Mouse (Mus musculus) 416B (cell line): ENCODE measurements around the gene Rps6ka6.
A peak's percentile ranks its signal among the peaks of the same experiment; 100 is the strongest.

Source experiments
- DNase-seq: peaks from one replicate; pipeline ENCODE4 v3.0.0; 2011; ENCODE audit warnings: low read depth

The Rps6ka6 gene

DNA sequence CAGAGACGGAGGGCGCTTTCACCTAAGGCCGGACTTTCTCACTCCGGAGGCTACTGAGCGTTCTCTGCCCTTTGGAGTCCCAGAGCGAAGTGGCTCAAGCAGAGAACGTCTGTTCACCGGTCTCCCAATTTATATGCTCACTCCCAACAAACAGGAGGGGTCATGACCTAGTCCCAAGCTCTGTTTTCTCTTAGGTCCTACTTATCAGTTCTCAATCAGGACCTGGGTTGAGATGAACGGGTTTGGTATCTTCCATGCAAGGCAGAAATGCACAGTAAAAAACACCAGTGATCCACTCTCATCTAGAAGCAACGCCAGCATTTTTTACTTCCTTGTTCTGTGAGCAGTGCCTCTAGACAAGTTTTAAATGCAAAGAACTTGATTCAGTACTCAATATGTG lies at the start of gene Rps6ka6:
TSS of gene Rps6ka6 (minus strand) at position 101 of the 400 bp plus-strand sequence.
- DNase-seq = no peak

DNA sequence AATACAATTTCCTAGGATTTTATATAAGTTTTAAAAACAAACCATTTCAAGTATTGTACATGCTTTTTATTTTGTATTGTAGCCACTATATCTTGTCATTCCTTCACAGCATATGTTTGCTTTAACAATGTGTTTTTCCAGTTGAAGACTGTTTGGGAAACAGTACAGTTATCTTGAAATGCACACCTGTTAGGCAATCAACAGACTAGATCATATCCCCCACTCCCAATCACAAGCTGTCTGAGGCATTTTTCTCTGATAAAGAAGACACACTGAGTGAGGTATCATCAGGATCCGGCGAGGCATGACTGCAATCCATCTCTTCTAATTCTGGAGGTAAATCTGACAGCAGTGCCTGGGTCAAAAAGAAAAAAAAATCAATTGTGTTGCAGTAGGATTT lies 39.3 kb upstream of the Rps6ka6 start:
- DNase-seq = no peak

DNA sequence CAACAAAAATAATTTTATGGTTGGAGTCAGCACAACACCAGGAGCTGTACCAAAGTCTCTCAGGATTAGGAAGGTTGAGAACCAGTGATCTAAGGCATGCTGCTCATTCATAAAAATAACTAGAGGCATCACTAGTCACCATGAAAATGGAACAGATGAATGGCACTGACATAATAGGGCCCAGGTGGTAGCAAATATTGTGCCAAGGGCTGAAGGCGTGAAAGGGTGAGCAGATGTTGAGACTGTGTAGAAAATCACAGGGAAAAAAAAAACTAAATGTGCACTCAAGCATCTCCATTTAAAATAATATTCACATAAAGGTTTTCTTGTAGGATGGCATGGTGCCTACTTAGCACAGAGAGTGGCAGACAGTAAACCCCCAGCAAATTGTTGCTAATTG lies 19.6 kb downstream of the Rps6ka6 start:
- no peak for DNase-seq

DNA sequence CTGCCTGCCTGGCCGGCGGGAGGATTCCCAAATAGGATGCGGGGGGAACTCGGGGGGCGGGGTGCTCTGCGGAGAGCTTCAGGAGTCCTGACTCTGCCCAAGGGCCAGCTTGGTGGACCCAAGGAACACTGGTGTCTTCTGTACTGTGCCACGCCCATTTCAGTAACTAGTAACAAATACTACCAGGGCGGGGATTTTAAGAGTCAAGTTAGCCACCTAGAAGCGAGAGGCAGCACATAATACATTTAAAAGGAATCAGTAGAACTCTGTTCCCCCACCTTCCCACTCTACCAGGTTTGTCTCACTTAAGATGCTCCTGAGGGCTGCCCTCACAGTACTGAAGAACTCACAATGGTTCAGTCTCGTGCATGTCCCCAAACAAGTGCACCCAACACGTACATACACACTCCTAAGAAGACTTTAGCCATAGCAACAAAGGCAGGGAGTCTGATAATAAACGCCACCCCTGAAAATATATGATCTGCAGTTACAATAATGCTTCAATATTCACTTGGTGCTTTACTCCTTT lies 74.1 kb downstream of the Rps6ka6 start:
- DNase-seq = no peak

DNA sequence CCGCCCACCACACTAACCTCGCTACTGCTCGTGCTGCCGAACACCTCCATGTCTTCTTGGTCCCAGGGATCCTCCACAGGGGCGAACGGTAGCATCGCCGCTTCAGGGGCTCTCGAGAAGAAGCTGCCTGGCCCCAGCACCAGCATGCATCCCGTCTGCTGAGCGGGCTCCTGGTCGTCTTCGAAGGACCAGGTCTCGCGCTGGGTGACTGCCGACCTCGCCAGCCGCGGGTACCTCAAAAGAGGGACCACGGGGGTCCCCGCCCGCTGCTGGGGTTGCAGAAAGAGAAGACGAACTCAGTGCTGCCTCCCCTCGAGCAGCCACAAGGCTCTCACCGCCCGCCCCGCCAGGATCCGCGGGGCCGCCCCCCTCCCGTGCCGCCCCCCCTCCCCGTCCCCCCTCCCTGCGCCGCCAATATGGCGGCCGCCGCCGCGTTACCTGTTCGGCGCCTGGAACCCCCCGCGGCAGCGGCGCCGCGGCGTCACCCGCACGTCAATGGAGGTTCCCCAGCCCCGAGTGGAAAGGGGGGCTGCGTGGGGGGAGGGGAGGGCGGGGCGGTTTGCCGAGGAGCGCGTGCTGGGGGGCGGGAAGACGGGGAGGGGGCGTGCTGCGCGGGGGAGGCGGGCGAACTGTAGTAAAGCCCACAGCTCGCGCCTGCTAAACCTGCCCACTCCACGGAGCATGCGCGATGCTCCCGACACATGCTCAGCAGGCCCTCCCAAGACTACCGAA lies 74.8 kb downstream of the Rps6ka6 start:
- no peak for DNase-seq

DNA sequence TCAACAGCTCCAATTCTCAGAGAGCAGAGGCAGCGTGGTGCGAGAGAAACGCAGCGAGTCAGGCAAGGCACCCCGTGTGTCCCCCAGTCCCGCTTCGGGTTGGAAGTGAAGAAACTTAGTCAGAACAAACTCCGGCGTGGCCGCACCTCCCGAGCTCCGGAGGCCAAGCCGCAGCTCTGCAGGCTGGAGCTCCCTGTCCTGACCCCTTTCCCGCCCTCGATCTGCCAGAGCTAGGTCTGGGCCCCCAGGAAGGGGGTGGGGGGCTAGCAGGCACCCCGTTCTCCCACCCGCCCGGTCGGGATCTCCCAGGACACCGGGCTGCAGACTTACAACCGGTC lies 75.3 kb downstream of the Rps6ka6 start:
- no peak for DNase-seq

DNA sequence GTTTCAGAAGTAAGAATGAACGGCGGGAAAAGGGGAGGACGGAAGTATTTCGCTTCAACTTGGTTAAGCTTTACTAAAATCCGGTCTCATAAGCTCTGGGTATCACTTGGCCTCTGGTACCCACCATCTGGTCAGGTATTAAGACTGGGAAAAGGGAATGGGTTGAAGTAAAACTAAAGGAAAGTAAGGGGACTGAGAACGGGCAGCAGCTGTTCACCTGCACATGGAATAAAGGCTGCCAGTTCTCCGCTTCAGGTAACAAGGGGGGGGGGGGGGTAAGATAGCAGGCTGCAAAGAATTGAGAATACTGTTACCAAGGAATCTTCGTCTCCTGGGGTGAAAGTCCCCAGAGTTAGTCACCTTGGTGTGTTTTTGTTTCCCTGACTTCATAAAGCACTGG lies 75.7 kb downstream of the Rps6ka6 start:
- no peak for DNase-seq

DNA sequence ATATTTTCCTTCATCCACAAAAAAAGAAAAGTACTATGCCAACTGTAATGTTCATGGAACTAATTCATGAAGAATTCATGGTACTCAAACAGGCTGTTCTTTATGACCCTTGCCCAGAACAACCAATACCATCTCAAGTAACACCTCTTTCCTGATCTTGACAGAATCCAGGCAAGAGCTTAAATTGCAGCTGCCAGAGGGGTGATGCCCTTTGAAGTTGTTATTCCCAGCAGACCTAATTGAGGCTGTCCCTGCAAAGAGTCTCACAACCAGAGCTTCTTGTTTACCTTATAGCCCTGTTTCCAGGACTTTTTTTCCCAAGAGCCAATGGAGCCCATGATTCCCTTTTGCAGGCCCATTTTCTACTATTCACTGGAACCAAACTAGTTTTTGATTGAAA lies 77.6 kb downstream of the Rps6ka6 start:
- DNase-seq = no peak

DNA sequence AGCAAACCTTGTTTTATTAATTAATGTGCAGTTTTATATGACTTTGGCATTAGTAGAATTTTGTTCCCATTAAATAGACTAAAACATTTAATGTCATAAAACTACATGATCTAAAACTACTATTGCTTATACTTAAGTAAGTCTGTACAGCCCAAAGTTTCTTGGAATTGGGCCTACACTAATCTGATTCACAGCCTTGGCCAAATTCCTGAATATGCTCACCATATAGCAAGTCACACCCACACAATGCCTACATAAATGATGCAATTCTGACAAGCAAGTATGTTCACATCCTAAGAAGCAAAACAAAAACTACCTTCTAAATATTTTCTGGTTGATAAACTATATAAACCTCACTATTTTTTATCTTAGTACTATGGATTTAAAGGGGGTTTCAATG lies 101.2 kb downstream of the Rps6ka6 start:
- no peak for DNase-seq

DNA sequence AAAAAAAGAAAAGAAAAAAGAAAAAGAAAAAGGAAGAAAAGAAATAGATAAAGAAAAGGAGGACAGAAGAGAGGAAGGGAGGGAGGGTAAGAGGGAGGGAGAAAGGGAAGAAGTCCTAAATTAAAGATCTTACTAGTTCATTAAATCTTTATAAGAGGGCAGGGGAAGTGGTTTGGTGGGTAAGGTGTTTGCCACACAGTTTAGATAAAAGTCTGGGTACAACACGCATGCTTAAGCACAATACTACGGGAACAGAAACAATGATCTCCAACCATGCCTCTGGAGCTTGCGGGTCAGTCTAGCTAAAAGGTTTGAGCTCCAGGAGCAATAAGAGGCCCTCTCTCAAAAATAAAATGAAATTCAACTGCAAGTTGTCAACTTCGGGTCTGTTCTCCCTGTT lies 123.0 kb downstream of the Rps6ka6 start:
- no peak for DNase-seq

DNA sequence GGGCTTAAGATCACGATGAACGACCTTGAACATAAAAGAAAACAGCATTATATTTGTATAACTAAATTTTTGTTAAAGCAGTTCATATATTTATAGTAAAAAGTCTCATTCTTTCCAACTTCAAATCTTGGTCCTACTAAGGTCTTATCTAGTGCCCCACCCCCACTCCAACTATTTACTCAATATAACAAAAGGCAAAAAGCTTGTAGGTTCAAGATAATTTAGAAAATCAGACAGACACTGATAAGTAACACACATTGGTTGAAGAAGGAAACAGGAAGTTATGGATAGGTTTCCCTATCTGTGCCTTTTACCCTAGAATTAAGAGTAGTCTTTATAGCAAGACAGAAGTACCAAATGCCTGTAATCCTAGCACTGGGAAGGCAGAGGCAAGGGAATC lies 132.9 kb downstream of the Rps6ka6 start:
- DNase-seq = no peak

DNA sequence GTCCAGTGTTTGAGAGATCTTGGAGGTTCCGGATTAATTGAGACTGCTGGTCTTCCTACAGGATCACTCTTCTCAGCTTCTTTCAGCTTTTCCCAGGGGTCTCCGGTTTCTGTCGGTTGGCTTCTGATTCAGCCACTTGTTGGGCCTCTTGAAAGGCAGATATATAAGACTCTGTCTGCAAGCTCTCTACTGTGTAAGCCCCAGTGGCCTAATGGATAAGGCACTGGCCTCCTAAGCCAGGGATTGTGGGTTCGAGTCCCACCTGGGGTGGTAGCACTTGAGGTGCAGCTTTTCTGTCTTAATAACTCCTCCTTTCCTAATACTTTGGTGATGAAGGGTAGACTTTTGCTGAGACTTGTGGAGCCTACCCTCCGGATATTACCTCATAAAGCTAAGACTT lies 160.7 kb downstream of the Rps6ka6 start:
- DNase-seq = no peak

DNA sequence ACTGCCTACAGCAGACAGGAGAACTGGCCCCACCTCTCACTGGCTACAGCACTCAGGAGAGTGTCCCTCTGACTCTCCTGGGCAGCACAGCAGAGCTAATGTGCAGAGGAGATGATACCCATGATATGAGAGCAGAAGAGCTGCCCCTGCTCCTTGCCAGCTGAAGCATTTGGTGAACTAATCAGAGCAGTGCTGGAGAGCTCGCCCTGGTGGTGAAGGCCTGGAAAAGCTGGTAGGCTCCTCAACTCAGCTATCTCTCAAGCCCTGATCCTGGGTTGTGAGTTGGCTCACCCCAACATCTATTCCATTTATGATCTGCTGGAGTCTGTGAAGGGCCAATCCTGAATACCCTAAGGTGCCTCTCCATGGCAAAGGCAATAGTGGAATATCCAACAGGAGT lies 163.6 kb downstream of the Rps6ka6 start:
- DNase-seq = peak; percentile 0
